ENCODE assay signal across 10 mouse cellular contexts in genomic region chr13:94328063-94328462, GRCm38 (mm10). TPM values are rescaled to one million over a fixed set of nuclear protein-coding genes. Genes with fewer than 3 reads are reported as not detected.
A peak's percentile ranks its signal among the peaks of the same experiment; 100 is the strongest.
DNase-seq lines count a peak whose midpoint lies in the region; ATAC-seq and TF ChIP-seq lines count a peak whose summit lies in the region.
"Had no signal": no experiment of that assay in that cellular context is flagged by ENCODE, and none has a peak within 500 bp of the region (broad histone marks: within the 10 kb centered on the region; RNA-seq: fewer than 3 reads in every experiment).

No protein-coding gene starts in this region.

- peak overlapping the region; percentile 49; the same call in 1 of the 2 replicates for H3K27ac ChIP-seq in kidney, embryonic 14.5 days (ENCODE audit: low read depth, low read length)
- H3K27ac ChIP-seq in stomach, postnatal 0 days (replicated peaks) = peak overlapping the region; percentile 78
- H3K27ac ChIP-seq in hindbrain, embryonic 12.5 days = no peak overlapping the region
- H3K27ac ChIP-seq: embryonic facial prominence, embryonic 12.5 days had no signal

- H3K36me3 ChIP-seq in kidney, embryonic 14.5 days (ENCODE audit: control insufficient read depth, insufficient read depth, low read length) = no peaks in the 10 kb centered on the region
- no peaks in the 10 kb centered on the region for H3K36me3 ChIP-seq in stomach, postnatal 0 days (ENCODE audit: control insufficient read depth, insufficient read depth, low read length)
- H3K36me3 ChIP-seq in hindbrain, embryonic 12.5 days = no peaks in the 10 kb centered on the region
- H3K36me3 ChIP-seq: embryonic facial prominence, embryonic 12.5 days had no signal

- 54% methylated on average over 3 of the region's 3 CpGs for WGBS in kidney, embryonic 14.5 days
- 33% methylated on average over 3 of the region's 3 CpGs for WGBS in stomach, postnatal 0 days
- WGBS in hindbrain, embryonic 12.5 days = 76% methylated on average over 3 of the region's 3 CpGs

- peaks cover 7% of the 10 kb centered on the region; the same call in 1 of the 2 replicates for H3K9me3 ChIP-seq in kidney, embryonic 14.5 days (ENCODE audit: control insufficient read depth, low read length)
- no peaks in the 10 kb centered on the region for H3K9me3 ChIP-seq in stomach, postnatal 0 days (ENCODE audit: control insufficient read depth, low read length)
- H3K9me3 ChIP-seq in hindbrain, embryonic 12.5 days (replicated peaks) = peaks cover 4% of the 10 kb centered on the region

- H3K4me1 ChIP-seq in kidney, embryonic 14.5 days (ENCODE audit: control insufficient read depth, insufficient read depth, low read length) = no peaks in the 10 kb centered on the region
- H3K4me1 ChIP-seq in stomach, postnatal 0 days (replicated peaks; ENCODE audit: control insufficient read depth, insufficient read depth) = no peaks in the 10 kb centered on the region
- no peaks in the 10 kb centered on the region for H3K4me1 ChIP-seq in hindbrain, embryonic 12.5 days
- H3K4me1 ChIP-seq: embryonic facial prominence, embryonic 12.5 days had no signal

- no peak for TF ChIP-seq CTCF in stomach, postnatal 0 days (IDR thresholded peaks at IDR 0.05; ENCODE audit: low read depth)

- peak; percentile 5 for DNase-seq in ovary, adult 18-20 months (ENCODE audit: low spot score)
- DNase-seq in ovary, postnatal 10 days (ENCODE audit: low spot score) = no peak
- DNase-seq in embryo, embryonic 10.5 days (ENCODE audit: low spot score) = peak; percentile 23
- peak; percentile 50 for DNase-seq in stomach, postnatal 0 days (ENCODE audit: low spot score)
- no peak for DNase-seq in layer of hippocampus, adult 8-10 months (ENCODE audit: low spot score in 2 of 2)
- DNase-seq in left cerebral cortex, adult 11 months (ENCODE audit: low spot score) = no peak
- DNase-seq: thymus, postnatal 4 days had no signal

- no peak overlapping the region for H3K9ac ChIP-seq in kidney, embryonic 14.5 days (ENCODE audit: low read depth, low read length)
- no peak overlapping the region for H3K9ac ChIP-seq in stomach, postnatal 0 days (ENCODE audit: low read length)
- no peak overlapping the region for H3K9ac ChIP-seq in hindbrain, embryonic 12.5 days
- H3K9ac ChIP-seq: embryonic facial prominence, embryonic 12.5 days had no signal

- no peaks in the 10 kb centered on the region for H3K27me3 ChIP-seq in kidney, embryonic 14.5 days (ENCODE audit: control insufficient read depth, insufficient read depth, low read length)
- no peaks in the 10 kb centered on the region for H3K27me3 ChIP-seq in stomach, postnatal 0 days (ENCODE audit: control insufficient read depth, insufficient read depth, low read length)
- no peaks in the 10 kb centered on the region for H3K27me3 ChIP-seq in hindbrain, embryonic 12.5 days
- H3K27me3 ChIP-seq: embryonic facial prominence, embryonic 12.5 days had no signal

- H3K4me3 ChIP-seq in kidney, embryonic 14.5 days (ENCODE audit: low read length) = no peak overlapping the region
- no peak overlapping the region for H3K4me3 ChIP-seq in stomach, postnatal 0 days (ENCODE audit: low read depth, low read length)
- H3K4me3 ChIP-seq in hindbrain, embryonic 12.5 days = no peak overlapping the region
- H3K4me3 ChIP-seq: embryonic facial prominence, embryonic 12.5 days had no signal

- ATAC-seq in kidney, embryonic 14.5 days (ENCODE audit: low FRiP score, low TSS enrichment) = peak; percentile 24; the same call in 1 of the 2 replicates
- peak; percentile 92 for ATAC-seq in stomach, postnatal 0 days (ENCODE audit: low FRiP score, low TSS enrichment)
- ATAC-seq in hindbrain, embryonic 12.5 days (ENCODE audit: low FRiP score) = no peak

- TF ChIP-seq EP300 in stomach, postnatal 0 days (optimal IDR thresholded peaks at IDR 0.05) = peak; percentile 56

- no peak overlapping the region for H3K4me2 ChIP-seq in kidney, embryonic 14.5 days (replicated peaks; ENCODE audit: low read depth, low read length)
- no peak overlapping the region for H3K4me2 ChIP-seq in stomach, postnatal 0 days (replicated peaks; ENCODE audit: low read depth)
- no peak overlapping the region for H3K4me2 ChIP-seq in hindbrain, embryonic 12.5 days (replicated peaks)
- H3K4me2 ChIP-seq: embryonic facial prominence, embryonic 12.5 days had no signal

RNA-seq across cellular contexts. Expression of gene Ap3b1, which starts 30.7 kb away (rescaled TPM):
- polyA plus RNA-seq in kidney, embryonic 14.5 days (2014; fragmentation: Nextera tagmentation; extraction: Ambion mirVana) = 28.6 and 51.4 TPM in 2 replicates
- 29.5 and 30.3 TPM in 2 replicates for polyA plus RNA-seq in stomach, postnatal 0 days (2015; fragmentation: Nextera tagmentation; extraction: Ambion mirVana)
- 10 to 100 TPM; 50.8 to 56.7 (median 53.6) TPM for total RNA-seq in layer of hippocampus, adult 8-10 months (2022)
- polyA plus RNA-seq in hindbrain, embryonic 12.5 days (2016; fragmentation: Nextera tagmentation; extraction: Ambion mirVana) = 40.5 and 43.9 TPM in 2 replicates

RNA-seq across cellular contexts. Expression of gene Scamp1, which starts 42.4 kb away (rescaled TPM):
- polyA plus RNA-seq in kidney, embryonic 14.5 days (2014; fragmentation: Nextera tagmentation; extraction: Ambion mirVana) = 17.7 and 34.4 TPM in 2 replicates
- polyA plus RNA-seq in stomach, postnatal 0 days (2015; fragmentation: Nextera tagmentation; extraction: Ambion mirVana) = 33.8 and 34.7 TPM in 2 replicates
- total RNA-seq in layer of hippocampus, adult 8-10 months (2022) = 100 to 1,000 TPM; 163 to 188 (median 179) TPM
- polyA plus RNA-seq in hindbrain, embryonic 12.5 days (2016; fragmentation: Nextera tagmentation; extraction: Ambion mirVana) = 78.4 and 82.9 TPM in 2 replicates

Comparison
In these comparisons a context has a peak if more than half of its experiments do, and no peak if none do; other contexts are left out.
1. DNase-seq: peak in ovary, adult 18-20 months (single experiment), embryo, embryonic 10.5 days (single experiment) and stomach, postnatal 0 days (single experiment); none in ovary, postnatal 10 days (single experiment), layer of hippocampus, adult 8-10 months (0 of 2) and left cerebral cortex, adult 11 months (single experiment).